Mouse (Mus musculus) large intestine, adult 2 months (tissue): ENCODE measurements at regions not wholly inside any gene's neighbourhood (a gene's known extent, or its start where the extent isn't known, plus 50 kb on each side); places are given as distances from the start of the nearest gene placed in this dataset.
"Not testable (repeated sequence)": the region's sequence is repeated elsewhere in the genome, so short reads cannot be mapped to it uniquely, and the experiment has no call there.

Experiments used
- DNase-seq: peaks from one replicate; pipeline ENCODE4 v3.0.0-alpha.2; 2012; ENCODE audit warnings: low read depth, low spot score
- WGBS: fragments of 180-500 bp; shearing (Covaris S2); methylation state at CpG from one replicate; pipeline ENCODE4 v1.1.7; 2018; 5-methylcytosine and 5-hydroxymethylcytosine counted together

DNA sequence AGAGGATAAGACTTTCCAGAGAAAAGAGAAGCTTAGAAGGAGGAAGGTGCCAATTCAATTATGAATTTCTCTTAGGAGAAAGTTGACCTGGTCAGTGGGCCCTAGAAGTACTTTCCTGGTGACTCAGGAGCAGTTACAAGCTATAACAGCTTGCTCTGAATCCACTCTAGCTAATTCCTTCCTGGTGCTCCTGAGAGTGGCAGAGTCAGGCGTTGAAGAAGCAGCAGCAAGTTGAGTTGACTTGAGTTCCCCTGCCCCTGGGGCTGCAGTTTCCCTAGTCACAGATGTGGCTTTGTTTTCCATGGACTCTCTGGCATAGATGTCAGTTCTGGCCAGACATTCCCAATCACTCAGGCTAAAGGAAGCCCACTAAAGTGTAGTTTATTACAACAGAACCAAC is 85.9 kb downstream of the Osr1 start:
- DNase-seq, result no peak

DNA sequence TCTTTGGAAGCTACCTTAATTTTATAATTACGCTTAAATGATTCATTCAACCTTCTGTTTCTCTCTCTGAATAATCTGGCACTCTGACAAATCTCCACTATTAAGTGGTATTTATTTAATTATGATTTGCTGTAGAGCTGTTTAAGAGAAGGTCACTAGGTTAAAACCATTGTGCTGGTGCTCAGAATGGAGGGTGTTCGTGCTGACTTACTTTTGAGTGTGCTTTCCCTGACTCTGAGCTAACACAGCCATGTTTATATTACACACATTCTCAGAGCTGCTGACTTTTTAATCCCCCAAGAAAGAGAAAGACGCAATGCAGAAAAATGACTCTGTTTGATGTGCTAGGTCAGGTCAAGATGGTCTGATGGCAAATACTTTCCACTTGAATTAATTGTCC is 86.4 kb downstream of the Osr1 start:
- WGBS, result 47% methylated on average over 3 of the region's 3 CpGs
- DNase-seq, result no peak

More for the DNA sequence above, 85.9 kb downstream of the Osr1 start:
- WGBS, result 38% methylated on average over 1 of the region's 1 CpGs

DNA sequence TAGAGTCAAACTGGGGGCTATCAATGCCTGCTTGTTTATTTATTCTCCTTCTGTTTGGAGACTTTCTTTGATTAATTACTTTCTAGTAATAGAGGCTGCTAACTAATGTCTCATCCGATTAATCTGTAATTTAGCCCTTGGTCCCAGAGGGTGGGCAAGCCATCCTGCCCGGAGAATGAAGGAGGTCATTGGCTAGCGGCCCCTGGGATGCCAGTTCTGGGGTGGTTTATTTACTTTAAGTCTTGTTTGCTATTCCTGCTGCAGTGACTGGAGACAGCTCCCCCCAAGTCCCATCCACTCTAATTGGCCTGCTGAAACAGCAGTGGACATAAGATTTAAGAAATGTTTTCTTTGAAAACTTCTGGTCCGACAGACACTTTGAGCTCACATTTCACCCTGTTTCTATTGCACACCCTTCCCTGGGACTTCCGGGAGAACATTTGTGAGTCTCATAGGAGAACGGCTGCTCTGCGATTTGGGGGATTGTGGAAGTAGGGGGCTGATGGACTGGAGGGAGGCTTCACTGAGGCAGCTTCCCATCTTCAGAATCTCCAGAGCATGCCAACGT is 87.4 kb downstream of the Osr1 start:
- DNase-seq, result no peak
- whole genome bisulfite sequencing, result 35% methylated on average over 8 of the region's 8 CpGs

GRCm38 (mm10) chr12:9657793-9658192 is 87.9 kb downstream of the Osr1 start:
- DNase-seq, result no peak
- 55% methylated on average over 8 of the region's 8 CpGs for WGBS

DNA sequence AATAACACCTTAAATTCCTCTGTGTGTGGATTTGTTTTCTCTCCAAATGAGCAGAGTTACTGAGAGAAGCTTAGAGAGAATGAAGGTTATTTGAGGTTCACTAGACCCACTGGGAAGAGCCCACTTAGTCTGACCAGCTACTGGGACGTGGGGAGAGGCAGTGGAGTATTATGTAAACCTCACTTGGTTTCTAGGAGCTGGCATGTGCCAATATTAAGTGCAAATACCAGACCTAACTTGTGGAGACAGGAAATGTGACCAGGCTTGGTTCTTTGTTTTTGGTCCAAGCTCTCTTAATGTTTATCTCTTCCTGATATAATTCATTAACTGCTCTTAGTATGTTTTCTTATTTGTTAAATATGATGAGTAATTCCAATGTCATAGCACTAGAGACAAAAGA is 90.4 kb downstream of the Osr1 start:
- WGBS, result 19% methylated on average over 1 of the region's 1 CpGs

DNA sequence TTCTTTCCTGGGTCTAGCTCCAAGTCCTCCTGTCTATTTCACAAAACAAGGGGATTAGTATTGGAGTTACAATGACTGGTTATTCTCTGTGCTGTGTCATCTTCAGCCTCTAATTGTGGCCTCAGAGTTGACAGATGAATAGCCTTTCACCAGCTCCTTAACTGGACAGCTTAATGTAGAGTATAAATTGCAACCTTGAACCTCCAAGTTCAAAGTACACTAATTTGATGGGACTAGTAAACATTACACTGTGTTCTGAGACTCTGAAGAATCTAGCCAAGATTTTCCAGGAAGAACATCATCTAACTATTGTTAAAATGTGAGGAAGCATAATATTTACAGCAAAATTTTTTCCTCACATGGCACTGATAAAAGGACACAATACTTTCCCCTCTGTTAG is 118.9 kb downstream of the Osr1 start:
- no peak for DNase-seq

More for the DNA sequence above, 90.4 kb downstream of the Osr1 start:
- DNase-seq, result no peak

GRCm38 (mm10) chr12:9689541-9689940 is 119.6 kb downstream of the Osr1 start:
- WGBS, result 72% methylated on average over 4 of the region's 4 CpGs
- no peak for DNase-seq

DNA sequence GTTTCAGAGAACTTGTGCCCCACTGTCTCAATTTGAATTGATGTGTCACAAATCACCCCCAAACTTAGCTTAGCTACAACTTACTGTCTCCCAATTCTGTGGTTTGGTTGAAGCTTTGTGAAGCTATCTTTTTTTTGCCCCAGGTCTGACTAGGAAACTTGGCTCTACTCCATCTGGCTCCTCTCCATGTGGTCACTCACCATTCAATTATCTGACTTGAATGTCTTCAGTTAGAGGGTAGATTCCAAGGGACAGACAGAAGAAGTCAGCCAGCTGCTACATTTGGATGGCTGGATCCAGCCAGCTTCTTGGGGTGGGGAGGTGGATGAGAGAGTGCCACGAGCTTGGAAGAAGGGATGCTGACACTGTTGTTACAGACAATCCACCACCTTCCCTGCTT is 163.0 kb downstream of the Osr1 start:
- 62% methylated on average over 1 of the region's 1 CpGs for WGBS
- no peak for DNase-seq

- WGBS, result 46% methylated on average over 6 of the region's 6 CpGs
Measured at GRCm38 (mm10) chr12:9744709-9745395, 174.9 kb downstream of the Osr1 start.

GRCm38 (mm10) chr12:9751261-9752078 is 181.6 kb downstream of the Osr1 start:
- WGBS, result 79% methylated on average over 6 of the region's 6 CpGs

More at GRCm38 (mm10) chr12:9744709-9745395, 174.9 kb downstream of the Osr1 start:
- DNase-seq, result no peak

GRCm38 (mm10) chr12:9752079-9752450 is 182.1 kb downstream of the Osr1 start:
- DNase-seq, result no peak
- WGBS, result 59% methylated on average over 6 of the region's 6 CpGs

More at GRCm38 (mm10) chr12:9751261-9752078, 181.6 kb downstream of the Osr1 start:
- DNase-seq, result no peak

DNA sequence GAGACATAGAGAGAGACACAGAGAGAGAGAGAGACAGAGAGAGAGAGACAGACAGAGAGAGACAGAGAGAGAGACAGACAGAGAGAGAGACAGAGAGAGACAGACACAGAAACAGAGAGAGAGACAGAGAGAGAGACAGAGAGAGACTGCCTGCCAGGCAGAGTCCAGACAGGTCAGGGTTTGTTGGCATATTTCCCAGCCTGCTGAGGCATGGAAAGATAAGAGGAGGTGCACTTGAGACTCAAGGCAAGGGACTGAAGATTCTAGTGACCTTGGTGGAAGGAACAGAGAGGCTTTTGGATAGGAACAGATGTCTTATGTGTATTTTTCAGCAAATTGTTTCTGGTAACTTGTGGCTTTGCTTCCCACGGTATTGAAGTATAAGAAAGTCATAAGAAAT is 186.5 kb downstream of the Osr1 start:
- no peak for DNase-seq
- 56% methylated on average over 1 of the region's 1 CpGs for WGBS

- no peak for DNase-seq
- 69% methylated on average over 5 of the region's 5 CpGs for WGBS
Measured at GRCm38 (mm10) chr12:9760818-9761217, 190.9 kb downstream of the Osr1 start.

- not testable (repeated sequence) for DNase-seq
- 63% methylated on average over 2 of the region's 2 CpGs for WGBS
Measured at GRCm38 (mm10) chr12:9762291-9762811, 192.4 kb downstream of the Osr1 start.

DNA sequence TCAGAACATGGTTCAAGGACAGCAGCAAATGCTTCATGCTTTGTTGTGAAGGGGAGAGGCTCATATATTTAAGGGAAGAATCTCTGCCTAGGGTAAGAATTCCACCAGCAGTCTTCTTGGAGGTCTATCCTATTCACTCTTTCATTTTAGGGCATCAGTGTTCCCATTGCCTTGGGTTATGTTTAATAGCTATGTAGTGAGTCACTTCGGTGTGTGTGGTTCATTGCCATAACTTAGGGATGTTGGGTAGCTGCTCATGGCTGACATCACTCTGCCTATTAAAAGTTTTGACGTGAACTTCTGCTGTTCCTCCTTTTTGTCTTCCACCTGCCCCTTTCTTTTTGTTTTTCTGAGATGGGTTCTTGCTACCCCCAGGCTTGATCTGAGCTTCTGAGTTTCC is 192.9 kb downstream of the Osr1 start:
- no peak for DNase-seq
- 80% methylated on average over 2 of the region's 2 CpGs for WGBS

DNA sequence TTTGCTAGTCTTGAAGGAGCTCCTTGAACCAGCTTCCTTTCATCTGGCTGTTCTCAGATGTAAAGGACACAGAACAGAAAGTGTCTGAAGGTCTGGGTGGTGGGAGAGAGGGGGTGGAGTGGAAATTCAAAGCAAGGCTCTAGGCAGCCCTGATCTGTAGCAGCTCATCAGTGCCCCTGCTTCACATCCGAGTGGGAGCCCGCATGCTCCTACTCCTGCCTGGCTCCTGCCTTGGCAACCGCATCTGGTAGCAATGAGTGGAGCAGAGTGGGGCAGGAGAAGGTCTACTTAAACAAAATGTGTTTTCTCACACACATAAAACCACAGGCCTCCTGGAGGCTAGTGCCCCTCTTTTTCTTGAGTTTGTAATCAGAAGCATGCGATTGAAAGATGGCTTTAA is 201.0 kb downstream of the Osr1 start:
- 82% methylated on average over 4 of the region's 4 CpGs for WGBS
- DNase-seq, result no peak

- DNase-seq, result no peak
- WGBS, result 91% methylated on average over 1 of the region's 1 CpGs
Measured at GRCm38 (mm10) chr12:9772875-9773274, 203.0 kb downstream of the Osr1 start.

DNA sequence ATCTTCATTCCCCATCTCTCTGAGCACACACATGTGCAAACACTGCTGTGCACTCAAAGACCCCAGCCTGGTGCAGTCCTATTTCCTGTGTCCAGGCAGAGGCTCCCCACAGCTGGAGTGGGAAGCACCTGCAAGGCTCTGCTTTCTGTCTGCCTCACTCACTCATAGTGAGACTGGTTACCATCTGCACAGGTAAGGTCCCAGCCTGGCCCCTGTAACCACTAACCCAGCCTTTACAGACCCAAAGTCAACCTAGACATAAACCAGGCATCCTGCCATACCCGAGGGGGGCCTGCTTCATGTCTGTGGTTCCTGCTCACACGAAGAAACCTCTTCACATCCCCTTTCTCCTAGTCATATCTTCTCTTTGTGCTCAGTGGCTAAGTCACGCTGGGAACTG is 232.4 kb downstream of the Osr1 start:
- WGBS, result 46% methylated on average over 3 of the region's 3 CpGs
- DNase-seq, result no peak

- 64% methylated on average over 1 of the region's 1 CpGs for WGBS
- no peak for DNase-seq
Measured at GRCm38 (mm10) chr12:9807406-9807805, 237.5 kb downstream of the Osr1 start.

GRCm38 (mm10) chr12:9833273-9833672 is 263.4 kb downstream of the Osr1 start:
- DNase-seq, result no peak
- 50% methylated on average over 3 of the region's 3 CpGs for WGBS
